Mouse (Mus musculus) megakaryocyte, embryonic 14.5 days (primary cell): ENCODE measurements around the gene Zfp740.

ENCODE experiments used
- FLI1 ChIP-seq: IDR thresholded peaks from 2 replicates; pipeline ENCODE4 v1.6.1; 2012; ENCODE audit warnings: low read length, inconsistent platforms, mixed read lengths
- GATA1 ChIP-seq: IDR thresholded peaks from 3 replicates; pipeline ENCODE4 v1.6.1; 2012; ENCODE audit warnings: mixed read lengths, low read length, inconsistent platforms, borderline replicate concordance

DNA sequence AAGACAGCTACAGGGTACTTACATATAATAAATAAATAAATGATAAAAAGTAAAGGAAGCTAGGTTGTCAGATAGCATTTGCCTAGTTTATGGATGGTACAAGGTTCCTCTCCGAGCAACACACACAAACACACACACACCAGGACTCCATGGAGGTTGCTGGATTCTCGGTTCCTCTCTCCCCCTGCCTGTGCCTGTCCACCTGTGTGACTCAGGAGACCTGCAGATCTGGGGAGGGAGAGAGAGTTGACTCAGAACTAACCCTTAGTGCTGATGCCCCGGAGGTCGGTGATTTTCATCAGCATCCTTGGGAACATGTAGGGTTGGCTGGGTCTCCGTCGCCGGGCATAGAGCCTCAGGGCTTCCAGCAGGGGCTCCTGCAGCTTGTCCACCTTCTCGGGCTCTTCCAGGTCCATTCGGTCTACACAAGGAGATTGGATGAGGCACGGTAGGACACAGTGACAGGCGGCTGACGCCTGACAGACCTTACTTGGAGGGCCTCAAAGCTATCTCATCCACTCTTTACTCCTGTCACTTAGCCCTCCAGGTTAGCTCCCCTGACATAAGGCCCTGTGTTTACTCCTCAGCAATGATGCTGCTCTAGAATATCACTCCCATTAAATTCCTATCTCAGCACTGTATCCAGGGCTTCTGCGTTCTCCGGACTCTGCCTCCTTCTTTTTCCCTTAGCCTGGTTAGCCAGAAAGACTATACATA lies 35.7 kb downstream of the Zfp740 start:
- TF ChIP-seq FLI1: no peak
- no peak for TF ChIP-seq GATA1
